Mouse (Mus musculus) 3T3-L1 (cell line): ENCODE results near the gene Vps53.
A peak's percentile ranks its signal among the peaks of the same experiment; 100 is the strongest.
"Not testable (repeated sequence)": the region's sequence is repeated elsewhere in the genome, so short reads cannot be mapped to it uniquely, and the experiment has no call there.

Experiments used
- DNase-seq: peaks from one replicate; pipeline ENCODE4 v3.0.0-alpha.2; 2015; ENCODE audit warnings: low read depth, low spot score

Gene Vps53

GRCm38 (mm10) chr11:76179495-76180145, at the start of gene Vps53, which contains the start of gene Fam57a:
Gene Vps53, minus strand, starts transcription at chr11:76179647.
Gene Fam57a, plus strand, starts transcription at chr11:76179671.
- peak; percentile 84 for DNase-seq

- DNase-seq = no peak
Measured at GRCm38 (mm10) chr11:76225051-76225450, 45.6 kb upstream of the Vps53 start.

- no peak for DNase-seq
Measured at GRCm38 (mm10) chr11:76224631-76225030, 45.2 kb upstream of the Vps53 start.

DNA sequence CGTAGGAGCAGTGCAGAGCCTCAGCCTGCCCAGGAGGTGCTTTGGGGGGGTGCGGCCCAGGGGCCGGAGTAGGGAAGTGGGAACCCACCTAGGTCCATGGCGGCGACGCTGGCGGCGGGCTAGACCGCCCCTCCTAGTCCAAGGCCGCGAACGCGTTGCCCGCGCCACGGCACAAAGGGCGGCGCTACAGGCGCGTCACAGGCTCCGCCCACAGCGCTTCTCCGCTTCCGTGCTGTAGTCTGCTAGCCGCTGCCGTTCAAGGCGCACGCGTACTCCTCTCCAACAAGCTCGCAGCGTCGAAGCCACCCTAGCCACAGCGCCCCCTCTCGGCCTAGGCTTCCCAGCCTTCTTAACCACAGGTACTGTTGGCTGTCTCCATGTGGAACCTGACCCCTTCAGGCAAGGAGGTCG, 37.9 kb upstream of the Vps53 start, which contains the start of the genes Dbil5 and Gemin4:
Gene Dbil5, plus strand, starts transcription at position 219 of the 411 bp plus-strand sequence.
Gene Gemin4, minus strand, starts transcription at position 275 of the 411 bp plus-strand sequence.
- peak; percentile 97 for DNase-seq

DNA sequence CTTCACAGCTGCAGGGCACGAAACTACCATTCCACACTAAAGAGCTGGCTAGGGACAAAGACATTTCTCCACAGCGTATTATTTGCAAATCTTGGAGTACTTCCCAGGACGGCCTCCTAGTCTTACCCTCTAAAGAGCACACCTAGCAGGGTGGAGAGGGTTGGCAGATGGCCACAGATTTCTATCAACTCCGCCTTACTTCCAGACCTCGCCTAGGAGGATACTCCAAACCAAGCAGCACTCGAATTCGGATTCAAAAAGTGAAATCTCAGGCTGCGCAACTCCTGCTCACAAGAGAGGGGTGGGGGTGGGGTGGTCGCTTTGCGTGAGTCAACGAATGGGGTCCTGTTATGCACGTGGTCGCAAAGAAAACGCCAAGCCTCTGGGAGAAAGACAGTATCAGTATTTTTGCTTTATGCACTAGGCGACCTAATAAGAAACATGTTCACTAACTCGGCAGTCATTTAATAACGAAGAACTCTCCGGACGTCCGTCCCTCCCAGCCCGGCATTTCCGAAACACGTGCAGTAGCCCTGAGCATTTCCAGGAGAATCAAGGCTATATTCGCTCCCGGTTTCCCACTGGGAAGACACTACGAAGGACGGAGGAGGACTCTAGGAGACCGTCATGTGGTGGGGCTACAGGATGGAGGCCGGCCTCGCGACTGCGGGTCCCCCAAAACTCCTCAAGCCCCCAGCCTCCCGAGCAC, 37.4 kb upstream of the Vps53 start:
- DNase-seq = peak; percentile 71

DNA sequence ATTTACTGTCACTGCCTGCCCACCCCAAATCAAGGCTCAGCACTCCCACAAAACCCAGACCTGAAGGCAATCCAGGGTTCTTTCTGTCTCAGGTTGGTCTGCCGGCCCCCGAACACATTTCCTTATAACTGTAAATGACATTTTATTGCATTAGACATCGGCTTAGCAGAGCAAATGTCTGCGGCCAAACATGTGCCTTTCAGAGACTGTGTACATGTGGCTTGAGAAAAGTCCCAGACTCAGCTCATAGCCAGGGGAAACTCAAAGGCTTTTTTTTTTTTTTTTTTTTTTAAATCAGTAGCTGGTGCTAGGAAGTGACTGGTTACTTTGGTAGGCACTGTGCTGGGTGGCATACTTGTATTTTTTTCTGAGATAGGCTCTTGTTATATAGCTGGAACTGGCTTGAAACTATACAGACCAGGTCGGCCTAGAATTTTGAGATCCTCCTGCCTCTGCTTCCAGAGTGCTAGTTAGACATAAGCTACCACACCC, 36.6 kb upstream of the Vps53 start:
- peak; percentile 5 for DNase-seq

DNA sequence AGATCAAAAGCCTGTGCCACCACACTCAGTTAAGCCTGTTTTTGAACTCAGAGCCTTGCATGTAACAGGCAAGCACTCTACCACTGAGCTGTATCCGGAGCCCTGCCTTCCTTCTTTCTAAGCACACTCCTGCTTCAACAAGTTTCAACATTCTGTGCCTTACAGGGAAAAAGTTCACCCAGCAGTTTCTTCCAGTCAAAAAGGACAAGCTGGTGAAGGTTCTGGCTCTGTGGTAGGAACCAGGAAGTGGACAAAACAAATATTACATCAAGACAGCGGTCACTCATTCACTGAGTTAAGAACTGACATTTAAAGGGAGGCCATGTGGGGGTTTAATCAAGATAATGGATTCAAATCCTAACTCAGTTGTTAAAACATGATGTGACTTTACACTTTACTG, 35.6 kb upstream of the Vps53 start:
- no peak for DNase-seq

DNA sequence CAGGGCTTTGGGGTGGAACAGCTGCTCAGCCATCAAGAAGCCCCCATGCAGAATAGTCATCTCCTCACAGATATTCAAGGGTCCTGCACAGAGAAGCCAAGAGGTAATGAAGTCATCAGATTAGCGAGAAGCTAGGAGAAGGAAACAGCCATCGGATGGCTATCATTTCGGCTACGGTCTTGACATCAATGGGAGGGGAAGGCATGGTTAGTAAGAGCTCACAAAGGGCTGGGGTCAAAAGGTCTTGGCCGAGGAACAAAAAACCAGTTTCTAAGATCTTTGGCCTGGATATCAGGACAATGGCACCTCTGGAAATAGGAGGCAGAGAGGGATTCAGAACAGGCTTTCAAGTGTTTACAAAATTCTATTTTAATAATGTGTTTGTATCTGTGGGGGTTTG, 34.4 kb upstream of the Vps53 start:
- no peak for DNase-seq

DNA sequence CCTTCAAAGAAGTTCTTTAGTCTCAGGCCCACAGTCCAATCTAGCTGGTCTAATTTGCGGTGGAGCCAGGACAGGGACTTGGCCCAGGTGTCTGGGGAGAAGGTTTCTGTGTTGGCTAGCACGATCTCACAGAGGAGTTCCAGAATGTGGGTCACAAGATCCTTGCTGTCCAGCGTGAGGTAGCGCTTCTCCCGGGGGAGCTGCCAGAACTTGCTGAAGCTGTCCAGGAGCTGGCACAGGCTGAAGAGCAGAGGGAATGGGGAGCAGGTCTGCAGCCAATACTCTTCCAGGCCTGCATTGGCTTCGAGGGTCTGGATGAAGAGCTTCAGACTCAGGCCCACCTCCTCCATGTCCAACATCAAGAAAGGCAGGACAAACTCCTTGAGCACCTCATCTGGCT, 32.1 kb upstream of the Vps53 start:
- DNase-seq = not testable (repeated sequence)

DNA sequence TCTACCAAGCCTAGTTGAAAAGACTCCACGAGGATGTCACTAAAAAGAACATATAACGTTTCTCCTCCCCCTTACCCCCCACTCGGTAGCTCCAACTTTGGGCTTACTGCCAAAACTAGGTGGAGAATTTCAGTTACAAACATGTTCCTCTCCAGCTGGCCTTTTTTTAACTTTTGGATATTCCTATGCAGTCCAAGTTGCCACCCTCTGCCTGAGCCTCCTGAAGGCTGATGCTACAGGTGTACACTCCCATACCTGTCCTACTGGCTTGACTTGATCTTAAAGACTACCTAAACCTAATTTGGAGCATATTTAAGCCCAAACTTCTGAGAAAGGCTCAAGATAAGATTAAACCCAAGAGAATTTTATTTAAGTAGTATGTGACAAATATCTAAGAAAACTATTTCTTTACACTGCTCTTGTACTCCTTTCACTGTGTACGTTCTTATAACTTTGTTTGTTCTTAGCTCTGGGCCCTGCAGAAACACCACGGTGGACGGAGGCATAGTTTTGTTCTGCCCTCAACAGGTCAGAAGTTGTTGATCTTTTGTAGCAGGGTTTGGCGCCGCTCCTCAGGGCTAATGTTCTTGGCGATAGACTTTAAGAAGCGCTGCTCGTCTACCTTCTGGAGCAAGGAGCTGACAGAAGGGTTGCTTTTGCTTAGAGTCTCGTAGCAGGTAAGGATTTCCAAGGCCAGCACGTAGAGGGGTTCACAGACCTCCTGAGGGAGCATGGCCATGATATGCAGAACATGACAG, 31.0 kb upstream of the Vps53 start:
- DNase-seq = no peak

DNA sequence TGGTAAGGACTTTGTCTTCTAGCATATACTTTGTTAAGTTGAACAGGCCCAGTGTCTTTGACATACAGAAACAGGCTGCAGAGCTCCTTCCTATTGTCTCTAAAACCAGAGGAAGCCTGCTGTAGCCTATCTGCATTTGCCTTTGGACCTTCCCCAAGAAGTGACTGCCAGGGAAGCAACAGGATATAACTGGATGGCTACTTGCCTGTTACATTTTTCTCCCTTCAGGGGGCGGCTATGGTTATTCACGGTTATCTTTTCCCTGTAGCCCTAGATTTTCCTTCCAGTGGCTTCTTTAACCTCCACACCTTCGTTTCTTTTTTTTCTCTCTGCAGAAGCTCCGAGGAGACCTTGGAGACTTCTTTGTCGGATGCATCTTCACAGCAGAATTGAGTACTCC, 27.3 kb upstream of the Vps53 start:
- DNase-seq = no peak

DNA sequence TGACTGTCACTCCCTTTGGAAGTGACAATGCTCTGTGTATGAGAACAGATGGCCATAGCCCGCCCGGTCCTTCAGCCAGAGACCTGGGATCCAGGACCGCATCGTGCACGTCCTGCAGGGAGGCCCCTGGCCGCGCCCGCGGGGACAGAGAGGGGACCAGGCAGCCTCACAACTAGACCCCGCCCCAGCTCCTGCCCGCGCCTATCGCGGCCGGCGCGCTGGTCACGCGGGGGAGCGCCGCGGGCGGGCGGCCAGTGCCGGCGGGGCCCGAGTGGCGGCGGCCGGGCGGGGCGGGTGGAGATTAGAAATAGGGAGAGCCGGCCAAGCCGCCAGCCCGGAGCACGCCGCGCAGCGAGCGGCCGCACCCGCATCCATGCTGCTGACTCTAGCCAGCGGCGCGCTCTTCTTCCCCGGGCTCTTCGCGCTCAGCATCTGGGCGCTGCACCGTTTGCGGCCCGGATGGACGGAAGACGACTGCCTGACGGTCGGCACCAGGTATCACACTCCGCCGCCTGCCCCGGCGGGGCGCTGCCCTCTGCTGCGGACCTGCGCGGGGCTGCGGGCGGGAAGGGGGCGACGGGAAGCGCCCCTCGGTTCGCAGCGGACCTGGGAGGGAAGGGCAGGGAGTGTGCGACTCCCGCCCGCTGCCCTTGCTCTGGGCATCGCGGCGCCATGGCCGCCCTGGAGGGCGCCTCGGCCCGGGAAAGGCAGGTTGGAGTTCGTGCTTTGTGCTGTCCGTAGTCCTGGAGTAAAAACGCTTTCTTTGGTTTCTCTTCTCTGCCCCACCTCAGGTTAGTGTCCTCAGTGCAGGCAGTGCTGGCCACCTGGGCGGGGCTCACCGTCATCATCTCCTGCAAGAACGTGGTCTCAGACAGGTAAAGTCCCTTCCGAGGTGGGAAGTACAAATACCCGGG, 22.6 kb upstream of the Vps53 start:
- peak; percentile 52 for DNase-seq

DNA sequence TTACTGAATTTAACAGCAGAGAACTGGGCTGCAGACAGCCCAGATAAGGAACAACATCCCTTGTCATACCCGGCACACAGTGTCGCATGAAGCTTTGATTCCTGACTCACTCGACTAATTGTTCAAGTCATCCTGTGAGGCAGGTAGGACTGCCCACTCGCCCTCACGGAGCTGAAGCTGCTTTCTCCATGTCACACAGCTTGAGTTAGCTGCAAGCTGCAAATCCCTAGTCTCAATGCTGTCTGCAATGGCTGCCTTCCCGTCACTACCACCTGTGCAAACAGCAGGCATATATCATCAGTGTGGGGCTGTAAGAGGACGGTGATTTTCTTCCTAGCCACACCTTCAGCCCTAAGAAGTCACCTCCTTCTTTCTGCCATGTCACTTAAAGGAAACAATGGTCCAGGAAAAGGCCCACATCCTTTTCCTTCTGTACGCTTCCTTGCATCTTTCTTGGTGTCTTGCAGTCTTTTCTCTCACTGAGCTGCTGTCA, 17.6 kb upstream of the Vps53 start:
- no peak for DNase-seq

DNA sequence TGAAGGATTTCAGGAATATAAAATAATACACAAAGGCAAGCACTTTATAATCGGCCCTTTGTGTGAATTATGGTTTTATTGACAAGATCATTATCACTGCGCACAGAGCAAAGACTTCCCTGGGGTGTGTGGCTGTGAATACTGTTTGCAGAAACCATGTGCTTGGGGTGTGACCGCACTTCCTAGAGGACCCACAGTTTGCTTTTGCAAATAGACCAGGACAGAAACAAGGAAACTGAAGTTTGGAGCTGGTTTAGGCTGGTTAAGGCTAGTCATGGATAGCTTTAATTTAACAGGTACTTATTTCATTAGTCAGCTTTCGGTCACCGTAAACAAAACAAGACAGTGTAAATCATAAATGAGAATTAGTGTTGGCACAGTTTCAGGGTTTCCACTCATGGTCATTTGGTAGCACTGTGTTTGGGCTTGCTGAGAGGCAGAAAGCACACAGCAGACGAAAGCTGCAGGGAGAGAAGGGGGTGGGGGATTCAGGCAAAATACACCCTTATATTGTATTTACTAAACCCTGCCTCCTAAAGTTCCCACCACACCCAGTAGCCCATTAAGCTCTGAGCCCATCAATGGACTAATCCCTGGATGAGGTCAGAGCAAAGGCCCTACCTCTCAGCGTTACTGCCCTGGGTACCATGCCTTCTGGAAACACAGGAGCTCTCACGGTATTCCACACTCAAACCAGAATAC, 17.0 kb upstream of the Vps53 start:
- no peak for DNase-seq

- DNase-seq = peak; percentile 31
Measured at GRCm38 (mm10) chr11:76186908-76187307, 7.5 kb upstream of the Vps53 start.

DNA sequence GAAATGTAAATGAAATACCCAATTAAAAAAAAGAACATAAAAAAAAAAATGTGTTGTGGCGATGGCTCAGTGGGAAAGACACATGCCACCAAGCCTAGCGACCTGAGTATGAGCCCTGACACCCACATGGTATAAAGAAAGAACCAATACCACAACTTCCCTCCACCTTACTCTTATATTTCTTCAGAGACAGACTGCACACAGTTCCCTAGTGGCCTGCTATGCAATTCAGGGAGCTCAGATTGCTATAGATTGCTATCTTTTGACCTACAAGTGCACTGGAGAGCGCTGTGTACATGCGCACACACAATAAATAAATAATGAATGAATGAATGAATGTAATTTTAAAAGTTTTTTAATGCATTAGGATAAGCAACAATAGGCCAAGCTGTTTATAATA, 4.3 kb upstream of the Vps53 start:
- no peak for DNase-seq

- peak; percentile 23 for DNase-seq
Measured at GRCm38 (mm10) chr11:76180146-76180540, 696 bp upstream of the Vps53 start.

DNA sequence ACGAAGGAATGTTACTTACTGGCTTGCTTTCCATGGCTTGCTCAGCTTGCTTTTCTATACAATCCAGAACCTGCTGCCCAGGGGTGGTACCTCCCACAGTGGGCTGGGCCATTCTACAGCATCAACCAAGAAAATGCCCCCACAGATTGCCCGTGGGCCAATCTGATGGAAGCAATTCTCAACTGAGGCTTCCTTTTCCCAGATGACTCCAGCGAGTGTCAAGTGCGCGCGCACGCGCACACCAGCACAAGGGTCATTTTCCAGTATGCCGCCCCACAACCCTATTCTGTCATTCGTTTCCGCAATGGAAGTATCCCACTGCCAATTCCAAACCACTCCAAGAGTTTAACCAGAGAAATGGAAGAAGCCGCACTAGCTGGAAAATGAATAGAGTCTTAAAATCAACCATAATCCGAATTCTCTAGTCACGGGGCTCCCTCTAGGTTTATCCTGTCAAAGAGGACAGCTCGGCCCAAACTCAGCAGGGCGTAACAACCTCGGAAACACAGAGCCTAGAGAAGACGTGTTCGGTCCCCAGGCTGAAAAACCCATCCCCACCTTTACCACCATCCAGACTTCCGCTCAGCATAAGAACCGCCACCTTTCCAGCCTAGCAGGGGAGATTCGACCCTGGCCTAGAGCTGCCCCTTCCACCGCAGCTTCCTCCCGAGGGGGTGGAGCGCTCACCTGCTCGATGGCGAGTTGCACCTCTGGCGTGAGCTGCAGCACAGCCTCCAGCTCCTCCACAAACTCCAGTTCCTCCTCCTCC, 537 bp downstream of the Vps53 start:
- peak; percentile 58 for DNase-seq

DNA sequence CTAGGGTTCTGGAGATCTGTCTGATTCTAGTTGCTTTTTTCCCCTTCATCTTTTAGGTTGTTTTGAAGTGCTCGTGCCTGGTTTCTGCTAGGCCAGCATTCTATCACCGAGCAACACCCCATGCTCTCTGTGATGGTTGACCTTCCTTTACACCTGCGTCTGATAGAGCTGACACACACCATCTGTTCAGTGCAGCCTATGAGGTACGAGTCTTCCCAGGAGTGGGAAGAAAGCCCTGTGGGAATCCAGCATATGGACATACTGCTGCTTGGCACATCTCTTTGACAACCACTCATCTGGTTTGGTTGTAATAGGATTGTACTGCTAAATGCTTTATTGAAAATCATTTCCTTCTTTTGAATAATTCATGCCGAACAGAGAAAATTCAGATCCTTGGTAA, 9.2 kb downstream of the Vps53 start:
- DNase-seq = no peak

DNA sequence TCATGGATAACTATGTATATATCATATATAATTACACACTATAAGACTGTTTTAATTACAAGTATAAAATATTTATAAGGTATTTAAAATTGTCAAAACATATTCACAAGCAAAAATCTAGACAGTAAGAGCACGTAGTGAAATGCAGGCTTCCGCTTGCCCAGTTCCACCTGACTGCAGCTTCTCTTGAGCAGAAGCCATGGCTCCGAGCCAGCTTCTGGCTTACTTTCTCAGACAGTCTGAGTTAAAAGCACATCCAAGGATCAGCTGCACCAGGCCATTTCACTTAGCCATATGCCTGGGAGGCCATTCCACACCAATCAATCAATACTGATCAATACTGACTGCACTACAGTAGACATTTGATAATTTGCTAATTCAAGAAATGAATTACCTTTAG, 10.5 kb downstream of the Vps53 start:
- no peak for DNase-seq
